Mouse (Mus musculus) limb, embryonic 14.5 days (tissue): ENCODE results near the gene Ushbp1. TPM values are rescaled to one million over a fixed set of nuclear protein-coding genes. Genes with fewer than 3 reads are reported as not detected.

Experiments used
- ATAC-seq: fragments of 200-750 bp; cut with Nextera tagmentation; 2 replicates; pipeline ENCODE4 v1.8.0; 2017; ENCODE audit warnings: low read depth, moderate number of reproducible peaks, moderate TSS enrichment; ENCODE audit not compliant: low FRiP score
- DNase-seq: peaks from one replicate; pipeline ENCODE4 v3.0.0-alpha.2; 2015; ENCODE audit warnings: low spot score
- H3K27ac ChIP-seq: fragments of 300-500 bp; sonication (generic); replicated peaks from 2 replicates; pipeline ENCODE4 v1.5.1; 2014; ENCODE audit warnings: low read depth, mild to moderate bottlenecking, low read length, moderate library complexity, mixed read lengths
- H3K27me3 ChIP-seq: fragments of 300-500 bp; sonication (generic); 2 replicates; pipeline ENCODE4 v1.6.1; 2014; ENCODE audit warnings: low read length, mixed read lengths; ENCODE audit not compliant: control insufficient read depth, insufficient read depth
- H3K36me3 ChIP-seq: fragments of 300-500 bp; sonication (generic); 2 replicates; pipeline ENCODE4 v1.6.1; 2014; ENCODE audit warnings: mild to moderate bottlenecking, low read length, moderate library complexity, mixed read lengths; ENCODE audit not compliant: control insufficient read depth, insufficient read depth
- H3K4me1 ChIP-seq: fragments of 300-500 bp; sonication (generic); 2 replicates; pipeline ENCODE4 v1.6.1; 2014; ENCODE audit warnings: antibody characterized with exemption, low read length, mixed read lengths; ENCODE audit not compliant: control insufficient read depth, insufficient read depth
- H3K4me2 ChIP-seq: fragments of 300-500 bp; sonication (generic); replicated peaks from 2 replicates; pipeline ENCODE4 v1.6.1; 2014; ENCODE audit warnings: low read depth, mild to moderate bottlenecking, low read length, moderate library complexity; ENCODE audit not compliant: severe bottlenecking
- H3K4me3 ChIP-seq: fragments of 300-500 bp; sonication (generic); replicated peaks from 2 replicates; pipeline ENCODE4 v1.5.1; 2014; ENCODE audit warnings: low read length
- H3K9ac ChIP-seq: fragments of 300-500 bp; sonication (generic); 2 replicates; pipeline ENCODE4 v1.6.1; 2014; ENCODE audit warnings: mild to moderate bottlenecking, low read depth, low read length, moderate library complexity; ENCODE audit not compliant: severe bottlenecking
- H3K9me3 ChIP-seq: fragments of 300-500 bp; sonication (generic); 2 replicates; pipeline ENCODE4 v1.6.1; 2016; ENCODE audit warnings: low read length; ENCODE audit not compliant: control insufficient read depth
- POLR2A ChIP-seq: fragments of 200-500 bp; IDR thresholded peaks from 2 replicates; pipeline ENCODE4 v1.8.0; 2012; ENCODE audit warnings: inconsistent platforms, mild to moderate bottlenecking, moderate library complexity, borderline replicate concordance; ENCODE audit not compliant: insufficient read depth, insufficient read length; ENCODE audit errors: extremely low read depth
- WGBS: fragments of 180-500 bp; shearing (Covaris S2); extraction: QIAGEN DNeasy Blood & Tissue Kit; methylation state at CpG from one replicate; pipeline ENCODE4 v1.1.7; 2014; 5-methylcytosine and 5-hydroxymethylcytosine counted together
- polyA plus RNA-seq, 2 experiments: library from polyadenylated mRNA; depleted of rRNA in 1 of 2; stranded (reverse) in 1 of 2; unstranded in 1 of 2; fragments of >200 nt; fragmentation: Nextera tagmentation in 1 of 2; extraction: Ambion mirVana in 1 of 2; gene quantifications; 2 replicates each; pipeline versions ENCODE4 v1.2.1 to v1.2.3; 2012 to 2014

Gene Ushbp1
- polyA plus RNA-seq, 2 experiments, result 7.6 to 15.7 TPM

GRCm38 (mm10) chr8:71375581-71376422 is 19.8 kb downstream of the Ushbp1 start:
- WGBS, result 5% methylated on average over 65 of the region's 74 CpGs
- peaks cover 29% of the 10 kb centered on the region for H3K4me1 ChIP-seq

DNA sequence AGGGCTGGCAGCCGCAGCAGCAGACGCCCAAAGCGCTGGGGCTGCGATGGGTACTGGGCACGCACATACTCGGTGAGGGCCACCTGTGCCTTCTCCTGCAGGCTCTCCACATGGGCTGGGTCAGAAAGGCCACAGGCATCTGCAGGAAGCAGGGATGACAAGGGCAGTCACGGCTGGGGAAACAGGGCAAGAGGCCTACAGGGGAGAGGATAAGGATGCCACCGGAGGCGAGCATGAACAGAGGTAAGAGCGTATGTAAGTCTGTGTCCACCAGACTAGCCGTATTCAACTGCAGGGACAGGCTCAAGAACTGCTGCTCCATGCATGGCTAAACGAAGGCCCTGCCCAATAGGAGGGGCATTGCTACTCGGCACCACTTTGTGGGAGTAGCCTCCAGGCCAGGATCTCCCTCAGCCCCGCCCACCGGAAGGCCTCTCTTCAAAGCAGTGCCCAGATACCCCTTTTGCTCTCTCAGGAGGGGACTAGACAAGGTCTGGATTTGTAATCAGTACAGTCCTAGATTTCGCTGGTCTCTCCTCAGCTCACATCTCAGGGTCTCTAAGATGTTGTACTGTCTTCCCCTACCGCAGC is 20.9 kb downstream of the Ushbp1 start:
- no peak for DNase-seq
- no peaks in the 10 kb centered on the region for H3K27me3 ChIP-seq
- peaks cover 21% of the 10 kb centered on the region for H3K4me1 ChIP-seq
- peaks cover 38% of the 10 kb centered on the region for H3K36me3 ChIP-seq
- H3K9me3 ChIP-seq, result no peaks in the 10 kb centered on the region
- H3K4me3 ChIP-seq, result no peak overlapping the region
- no peak overlapping the region for H3K9ac ChIP-seq
- H3K27ac ChIP-seq, result no peak overlapping the region
- TF ChIP-seq POLR2A, result no peak
- WGBS, result 75% methylated on average over 17 of the region's 17 CpGs
- ATAC-seq, result no peak
- no peak overlapping the region for H3K4me2 ChIP-seq

More at GRCm38 (mm10) chr8:71375581-71376422, 19.8 kb downstream of the Ushbp1 start:
- peak overlapping the region; percentile 34 for H3K4me3 ChIP-seq
- no peaks in the 10 kb centered on the region for H3K9me3 ChIP-seq
- no peak overlapping the region; the same call in 1 of the 2 replicates for H3K27ac ChIP-seq
- peak overlapping the region; percentile 65 for H3K4me2 ChIP-seq
- H3K27me3 ChIP-seq, result no peaks in the 10 kb centered on the region
- peaks cover 36% of the 10 kb centered on the region for H3K36me3 ChIP-seq
- no peak for ATAC-seq
- DNase-seq, result peak; percentile 61
- no peak for TF ChIP-seq POLR2A
- peak overlapping the region; percentile 43 for H3K9ac ChIP-seq

GRCm38 (mm10) chr8:71373000-71373399 is 22.6 kb downstream of the Ushbp1 start:
- DNase-seq, result no peak
- Histone ChIP-seq H3K27ac (no peak overlapping the region), H3K9me3 (no peaks in the 10 kb centered on the region), H3K4me3 (no peak overlapping the region), H3K4me1 (peaks cover 17% of the 10 kb centered on the region), H3K27me3 (no peaks in the 10 kb centered on the region), H3K4me2 (no peak overlapping the region), H3K36me3 (peaks cover 48% of the 10 kb centered on the region), H3K9ac (no peak overlapping the region)
- TF ChIP-seq POLR2A, result no peak
- ATAC-seq, result no peak
- 96% methylated on average over 3 of the region's 3 CpGs for WGBS

DNA sequence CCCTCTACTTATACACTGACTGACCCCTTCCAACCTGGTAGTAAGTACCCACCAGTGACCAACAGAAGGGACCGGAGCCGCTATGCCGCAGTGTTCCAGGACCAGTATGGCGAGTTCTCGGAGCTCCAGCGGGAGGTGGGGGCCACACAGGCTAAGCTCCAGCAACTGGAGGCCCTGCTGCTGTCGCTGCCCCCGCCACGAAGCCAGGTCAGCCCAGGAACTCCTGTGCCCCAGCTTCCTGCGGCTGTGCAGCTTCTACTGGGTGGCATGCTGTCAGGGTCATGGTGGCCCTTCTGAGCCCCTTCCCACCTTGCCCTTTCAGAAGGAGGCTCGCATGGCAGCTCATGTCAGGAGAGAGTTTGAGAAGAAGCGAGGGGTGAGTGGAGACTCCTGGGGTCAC is 23.2 kb downstream of the Ushbp1 start:
- peaks cover 22% of the 10 kb centered on the region for H3K4me1 ChIP-seq
- H3K4me2 ChIP-seq, result no peak overlapping the region
- H3K27me3 ChIP-seq, result no peaks in the 10 kb centered on the region
- H3K9ac ChIP-seq, result no peak overlapping the region
- WGBS, result 89% methylated on average over 9 of the region's 12 CpGs
- H3K4me3 ChIP-seq, result no peak overlapping the region
- no peak overlapping the region for H3K27ac ChIP-seq
- H3K36me3 ChIP-seq, result peaks cover 43% of the 10 kb centered on the region
- TF ChIP-seq POLR2A, result no peak
- no peaks in the 10 kb centered on the region for H3K9me3 ChIP-seq
- ATAC-seq (no peak), DNase-seq (no peak)

DNA sequence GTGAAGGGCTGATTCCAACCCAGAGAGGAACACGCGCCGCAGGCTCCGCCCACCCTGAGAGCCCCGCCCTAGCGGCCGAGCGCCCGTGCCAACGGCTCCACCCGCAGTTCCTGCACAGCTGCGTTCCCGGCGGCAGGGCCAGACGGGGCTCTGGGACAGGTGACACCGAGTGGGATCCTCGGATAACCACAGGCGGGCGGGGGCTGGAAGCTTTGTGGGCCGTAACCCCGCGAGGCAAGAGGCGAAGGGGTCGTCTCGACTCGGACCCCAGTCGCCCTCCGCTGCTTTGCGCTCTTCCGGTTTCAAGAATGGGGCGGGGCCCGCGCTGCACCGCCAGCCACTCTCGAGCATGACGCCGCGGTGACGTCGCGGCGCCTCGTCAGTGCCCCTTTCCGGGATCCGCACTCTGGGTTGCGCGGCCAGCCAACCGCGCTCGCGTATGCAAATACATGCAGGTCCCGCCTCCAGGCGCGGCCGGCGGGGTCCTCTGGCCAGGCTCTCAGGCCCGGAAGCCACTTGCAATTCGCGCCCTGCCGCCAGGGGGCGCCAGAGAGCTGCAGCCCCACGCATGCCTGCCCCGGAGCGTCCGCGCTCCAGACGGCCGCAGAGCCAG is 24.3 kb downstream of the Ushbp1 start, which contains the start of gene Ocel1:
Gene Ocel1, plus strand, starts transcription at position 63 of the 613 bp plus-strand sequence.
- WGBS, result under 1% methylated on average over 59 of the region's 68 CpGs
- Histone ChIP-seq H3K36me3 (peaks cover 40% of the 10 kb centered on the region), H3K4me3 (peak within 1 kb of the TSS; percentile 71)

More for the DNA sequence above, 24.3 kb downstream of the Ushbp1 start, which contains the start of gene Ocel1:
- Histone ChIP-seq H3K27ac (peak within 1 kb of the TSS; percentile 69), H3K4me2 (peak within 1 kb of the TSS; percentile 42), H3K9me3 (no peaks in the 10 kb centered on the region), H3K27me3 (no peaks in the 10 kb centered on the region), H3K9ac (peak within 1 kb of the TSS; percentile 47; the same call in 1 of the 2 replicates), H3K4me1 (peaks cover 18% of the 10 kb centered on the region)
- DNase-seq (peak; percentile 95), ATAC-seq (peak; percentile 88)
- 0 out of 2 replicates have a peak, but pooled peaks have one; percentile 34 for TF ChIP-seq POLR2A
